Mouse (Mus musculus): ENCODE measurements around the gene Hamp.

DNA sequence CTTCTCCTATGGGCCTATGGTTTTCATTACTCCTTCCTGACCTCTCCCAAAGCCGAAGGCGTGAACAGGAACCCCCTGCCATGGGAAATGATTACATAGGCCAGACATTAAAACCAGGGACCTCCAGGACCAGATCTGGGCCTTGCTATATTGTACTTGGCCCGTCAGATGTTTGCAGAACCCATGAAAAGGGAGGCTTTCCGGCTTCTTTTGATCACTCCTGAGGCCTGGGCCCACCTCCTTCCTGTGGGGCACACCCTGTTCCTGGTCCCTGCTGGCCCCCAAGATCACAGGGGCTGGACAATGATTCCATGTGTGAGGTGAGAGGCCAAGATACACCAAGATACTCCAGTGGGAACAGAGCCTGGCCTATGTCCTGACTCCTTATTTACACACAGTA lies 25.3 kb upstream of the Hamp start:
- TF ChIP-seq CTCF (IDR thresholded peaks at IDR 0.05; ENCODE audit: extremely low read depth, insufficient read depth, insufficient read length, insufficient replicate concordance) (no peak), POLR2A (IDR thresholded peaks at IDR 0.05; ENCODE audit: low read depth, low read length) (no peak)

Data from spleen, adult 2 months (tissue).